Mouse (Mus musculus): ENCODE results near the gene Mcpt8. TPM values are rescaled to one million over a fixed set of nuclear protein-coding genes. Genes with fewer than 3 reads are reported as not detected.
"Not testable (repeated sequence)": the region's sequence is repeated elsewhere in the genome, so short reads cannot be mapped to it uniquely, and the experiment has no call there.

Gene Mcpt8
- polyA plus RNA-seq, 1 experiment from 2014 or later, result 4.3 TPM

DNA sequence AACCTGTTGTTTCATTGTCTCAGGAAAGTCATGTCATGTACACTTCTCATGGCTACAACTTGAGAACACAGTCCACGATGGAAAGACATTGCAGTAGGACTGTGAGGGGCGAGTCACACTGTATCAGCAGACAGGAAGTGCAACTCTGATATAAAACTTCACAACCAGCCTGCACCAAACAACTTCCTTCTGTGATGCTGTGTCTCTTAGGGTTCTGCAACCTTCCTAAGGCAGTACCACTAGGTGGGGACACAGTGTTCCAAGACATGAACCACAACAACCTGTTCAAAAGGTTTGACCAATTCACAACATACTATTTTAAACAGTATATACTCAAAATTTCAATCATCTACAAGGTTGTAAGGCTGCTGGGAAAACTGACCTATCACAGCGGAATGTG, 29.7 kb downstream of the Mcpt8 start:
- H3K4me3 ChIP-seq (ENCODE audit: low read depth, low read length), result no peak overlapping the region
- H3K4me2 ChIP-seq (ENCODE audit: low read depth, low read length), result no peak overlapping the region
- no peak for ATAC-seq (ENCODE audit: low read depth)
- H3K36me3 ChIP-seq (ENCODE audit: control insufficient read depth, insufficient read depth), result no peaks in the 10 kb centered on the region
- no peak overlapping the region for H3K27ac ChIP-seq (ENCODE audit: low read length)
- no peaks in the 10 kb centered on the region for H3K27me3 ChIP-seq (ENCODE audit: control insufficient read depth, insufficient read depth, low read depth, low read length)
- no peaks in the 10 kb centered on the region for H3K9me3 ChIP-seq (replicated peaks; ENCODE audit: control insufficient read depth, low read length)
- WGBS (ENCODE audit: insufficient replicate concordance), result 43% methylated on average over 3 of the region's 3 CpGs
- no peaks in the 10 kb centered on the region for H3K4me1 ChIP-seq (ENCODE audit: control insufficient read depth, low read depth, low read length)
- H3K9ac ChIP-seq (ENCODE audit: low read depth, low read length), result no peak overlapping the region

DNA sequence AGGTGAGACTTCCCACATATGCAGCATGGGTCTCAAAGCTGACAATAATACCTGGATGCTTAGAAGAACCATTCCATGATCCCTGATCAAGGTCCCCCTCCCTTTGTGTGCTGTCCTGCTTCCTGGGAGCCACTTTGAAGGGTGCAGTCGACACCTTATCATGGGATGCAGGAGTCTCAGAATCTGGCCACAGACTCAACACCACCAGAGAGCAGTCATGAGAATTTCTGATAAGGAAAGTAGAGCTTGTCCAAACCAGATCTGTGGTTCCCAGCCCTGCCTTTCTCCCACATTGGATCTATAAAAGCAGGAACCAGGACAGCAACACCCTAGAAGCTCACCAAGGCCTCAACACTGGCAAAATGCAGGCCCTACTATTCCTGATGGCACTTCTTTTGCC, 43.3 kb downstream of the Mcpt8 start, which contains the start of gene Mcpt2:
TSS of gene Mcpt2 (plus strand) at position 250 of the 400 bp plus-strand sequence.
- ATAC-seq (ENCODE audit: low read depth), result peak; percentile 61
- H3K36me3 ChIP-seq (ENCODE audit: control insufficient read depth, insufficient read depth); H3K9me3 ChIP-seq (replicated peaks; ENCODE audit: control insufficient read depth, low read length); H3K27me3 ChIP-seq (ENCODE audit: control insufficient read depth, insufficient read depth, low read depth, low read length); H3K9ac ChIP-seq (ENCODE audit: low read depth, low read length); H3K4me3 ChIP-seq (ENCODE audit: low read depth, low read length); H3K4me2 ChIP-seq (ENCODE audit: low read depth, low read length); H3K27ac ChIP-seq (ENCODE audit: low read length); H3K4me1 ChIP-seq (ENCODE audit: control insufficient read depth, low read depth, low read length): not testable (repeated sequence)
- 11% methylated on average over 1 of the region's 1 CpGs for WGBS (ENCODE audit: insufficient replicate concordance)

DNA sequence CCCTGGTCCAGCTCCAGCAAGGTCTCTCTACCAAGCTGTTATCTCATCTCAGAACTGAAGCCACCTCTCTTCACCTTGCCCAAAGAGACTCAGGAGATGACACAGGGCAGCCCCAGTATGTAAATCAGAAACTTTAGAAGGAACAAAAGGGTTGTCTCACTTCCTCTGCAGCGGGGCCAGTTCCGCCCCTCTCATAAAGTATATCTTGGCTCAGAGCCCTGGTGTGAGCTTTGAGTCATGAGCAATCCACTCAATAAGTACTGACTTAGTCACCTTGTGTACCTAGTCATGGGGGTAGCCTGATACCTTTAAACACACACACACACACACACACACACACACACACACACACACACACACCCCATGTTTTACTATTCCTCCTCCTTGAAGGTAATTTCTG, 50.6 kb downstream of the Mcpt8 start:
- Histone ChIP-seq H3K36me3 (ENCODE audit: control insufficient read depth, insufficient read depth) (no peaks in the 10 kb centered on the region), H3K4me3 (ENCODE audit: low read depth, low read length) (no peak overlapping the region), H3K4me2 (ENCODE audit: low read depth, low read length) (no peak overlapping the region), H3K4me1 (ENCODE audit: control insufficient read depth, low read depth, low read length) (no peaks in the 10 kb centered on the region), H3K27me3 (ENCODE audit: control insufficient read depth, insufficient read depth, low read depth, low read length) (no peaks in the 10 kb centered on the region), H3K9me3 (replicated peaks; ENCODE audit: control insufficient read depth, low read length) (no peaks in the 10 kb centered on the region), H3K9ac (ENCODE audit: low read depth, low read length) (no peak overlapping the region), H3K27ac (ENCODE audit: low read length) (no peak overlapping the region)
- 51% methylated on average over 2 of the region's 2 CpGs for WGBS (ENCODE audit: insufficient replicate concordance)
- no peak for ATAC-seq (ENCODE audit: low read depth)

Small RNA genes lying within 50 kb of the gene (microRNA-seq; reads per million reads assigned to microRNA genes)
- not detected for gene Mir6949

Other genes starting within 250 kb of the Mcpt8 start
- 2.7 and 2.9 TPM in 2 replicates for gene Nynrin, start 231.3 kb downstream of the Mcpt8 start, polyA plus RNA-seq (2015; fragmentation: Nextera tagmentation; extraction: Ambion mirVana)
- gene Cbln3, start 200.9 kb downstream of the Mcpt8 start, polyA plus RNA-seq (2015; fragmentation: Nextera tagmentation; extraction: Ambion mirVana), result 0.26 TPM in 2 replicates
- 10.9 and 12.8 TPM in 2 replicates for gene Khnyn, start 200.3 kb downstream of the Mcpt8 start, polyA plus RNA-seq (2015; fragmentation: Nextera tagmentation; extraction: Ambion mirVana)
- 11.9 and 14.6 TPM in 2 replicates for gene Sdr39u1, start 185.0 kb downstream of the Mcpt8 start, polyA plus RNA-seq (2015; fragmentation: Nextera tagmentation; extraction: Ambion mirVana)
- 0.67 TPM in 2 replicates for gene Cma1, start 140.6 kb downstream of the Mcpt8 start, polyA plus RNA-seq (2015; fragmentation: Nextera tagmentation; extraction: Ambion mirVana)
- gene Cma2, start 134.3 kb downstream of the Mcpt8 start, polyA plus RNA-seq (2015; fragmentation: Nextera tagmentation; extraction: Ambion mirVana), result not detected in 2 replicates
- gene Mcpt1, start 67.3 kb downstream of the Mcpt8 start, polyA plus RNA-seq (2015; fragmentation: Nextera tagmentation; extraction: Ambion mirVana), result 0.09 TPM in 1 of 2 replicates, not detected in the other
- gene Mcpt9, start 54.8 kb downstream of the Mcpt8 start, polyA plus RNA-seq (2015; fragmentation: Nextera tagmentation; extraction: Ambion mirVana), result not detected in 2 replicates
- gene Mcpt2, start 43.2 kb downstream of the Mcpt8 start, polyA plus RNA-seq (2015; fragmentation: Nextera tagmentation; extraction: Ambion mirVana), result 0.12 and 0.15 TPM in 2 replicates
- 0.19 TPM in 1 of 2 replicates, not detected in the other for gene Mcpt4, start 23.0 kb downstream of the Mcpt8 start, polyA plus RNA-seq (2015; fragmentation: Nextera tagmentation; extraction: Ambion mirVana)
- 34.2 and 40.5 TPM in 2 replicates for gene Ctsg, start 17.3 kb upstream of the Mcpt8 start, polyA plus RNA-seq (2015; fragmentation: Nextera tagmentation; extraction: Ambion mirVana)
- gene Gzme, start 35.4 kb upstream of the Mcpt8 start, polyA plus RNA-seq (2015; fragmentation: Nextera tagmentation; extraction: Ambion mirVana), result not detected in 2 replicates
- not detected in 2 replicates for gene Gzmd, start 47.3 kb upstream of the Mcpt8 start, polyA plus RNA-seq (2015; fragmentation: Nextera tagmentation; extraction: Ambion mirVana)
- gene Gzmg, start 74.3 kb upstream of the Mcpt8 start, polyA plus RNA-seq (2015; fragmentation: Nextera tagmentation; extraction: Ambion mirVana), result not detected in 2 replicates
- gene Gzmn, start 89.3 kb upstream of the Mcpt8 start, polyA plus RNA-seq (2015; fragmentation: Nextera tagmentation; extraction: Ambion mirVana), result not detected in 2 replicates
- gene Gzmf, start 126.1 kb upstream of the Mcpt8 start, polyA plus RNA-seq (2015; fragmentation: Nextera tagmentation; extraction: Ambion mirVana), result not detected in 2 replicates
- gene Gzmc, start 149.4 kb upstream of the Mcpt8 start, polyA plus RNA-seq (2015; fragmentation: Nextera tagmentation; extraction: Ambion mirVana), result 0.11 TPM in 1 of 2 replicates, not detected in the other
- gene Gzmb, start 177.0 kb upstream of the Mcpt8 start, polyA plus RNA-seq (2015; fragmentation: Nextera tagmentation; extraction: Ambion mirVana), result 0.77 and 0.83 TPM in 2 replicates